ENCODE assay signal across 7 mouse cellular contexts in the genomic region with DNA sequence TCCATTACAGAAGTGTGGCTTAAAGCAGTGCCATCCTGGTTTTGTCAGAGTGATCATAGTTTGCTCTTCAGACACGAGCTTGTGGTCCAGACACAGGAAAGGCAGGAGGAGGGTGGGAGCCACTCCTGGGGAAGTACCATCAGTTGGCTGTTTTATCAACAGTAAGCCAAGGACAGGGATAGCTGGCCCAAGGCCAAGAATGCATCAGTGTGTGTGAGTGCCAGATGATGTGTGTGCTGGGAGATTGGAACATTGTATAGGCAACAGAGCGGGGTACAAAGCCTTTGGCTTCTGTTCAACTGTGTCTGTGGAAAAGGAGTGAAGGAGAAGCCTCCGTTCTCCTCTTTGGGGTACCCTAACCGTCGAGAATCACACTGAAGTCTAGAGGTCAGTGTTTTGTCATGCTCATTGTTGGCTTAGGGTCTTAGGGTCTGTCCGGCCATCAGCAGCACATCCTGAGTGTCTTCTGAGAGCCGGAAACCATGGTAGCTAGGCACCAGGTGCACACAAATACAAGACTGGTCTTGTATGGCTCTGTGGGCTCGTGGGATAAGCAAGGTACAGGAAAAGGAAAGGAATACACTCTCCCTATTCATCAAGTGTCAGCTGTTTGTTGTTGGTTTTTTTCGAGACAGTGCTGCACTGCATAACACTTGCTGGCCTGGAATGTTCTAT. TPM values are rescaled to one million over a fixed set of nuclear protein-coding genes. Genes with fewer than 3 reads are reported as not detected.
DNase-seq lines count a peak whose midpoint lies in the region; ATAC-seq and TF ChIP-seq lines count a peak whose summit lies in the region.

No protein-coding gene starts in this region.

- 0 out of 2 replicates have a peak overlapping the region, but pooled peaks have one; percentile 30 for H3K9ac ChIP-seq in heart, embryonic 13.5 days
- no peak overlapping the region for H3K9ac ChIP-seq in lung, embryonic 15.5 days
- no peak overlapping the region for H3K9ac ChIP-seq in lung, postnatal 0 days (replicated peaks; ENCODE audit: low read depth)

- H3K27me3 ChIP-seq in heart, embryonic 13.5 days (replicated peaks) = no peaks in the 10 kb centered on the region
- H3K27me3 ChIP-seq in lung, embryonic 15.5 days = no peaks in the 10 kb centered on the region
- no peaks in the 10 kb centered on the region for H3K27me3 ChIP-seq in lung, postnatal 0 days (replicated peaks; ENCODE audit: insufficient read depth, low read length)

- no peaks in the 10 kb centered on the region for H3K9me3 ChIP-seq in heart, embryonic 13.5 days
- H3K9me3 ChIP-seq in lung, embryonic 15.5 days = no peaks in the 10 kb centered on the region
- H3K9me3 ChIP-seq in lung, postnatal 0 days (ENCODE audit: low read length) = no peaks in the 10 kb centered on the region

- TF ChIP-seq CTCF in lung, postnatal 0 days (IDR thresholded peaks at IDR 0.05) = no peak

- WGBS in heart, embryonic 13.5 days = 22% methylated on average over 9 of the region's 9 CpGs
- 32% methylated on average over 9 of the region's 9 CpGs for WGBS in lung, embryonic 15.5 days
- 36% methylated on average over 9 of the region's 9 CpGs for WGBS in lung, postnatal 0 days

- TF ChIP-seq EP300 in lung, postnatal 0 days (IDR thresholded peaks at IDR 0.05) = 0 out of 2 replicates have a peak, but pooled peaks have one; percentile 42

- peak overlapping the region; percentile 47 for H3K4me2 ChIP-seq in heart, embryonic 13.5 days
- no peak overlapping the region for H3K4me2 ChIP-seq in lung, embryonic 15.5 days
- no peak overlapping the region for H3K4me2 ChIP-seq in lung, postnatal 0 days (replicated peaks; ENCODE audit: low read depth, low read length)

- H3K4me3 ChIP-seq in heart, embryonic 13.5 days = peak overlapping the region; percentile 3; the same call in 1 of the 2 replicates
- no peak overlapping the region for H3K4me3 ChIP-seq in lung, embryonic 15.5 days
- H3K4me3 ChIP-seq in lung, postnatal 0 days (ENCODE audit: low read depth, low read length) = no peak overlapping the region

- DNase-seq in heart, adult 8-10 months (ENCODE audit: low spot score) = no peak
- no peak for DNase-seq in lung, postnatal 25 days (ENCODE audit: low spot score)
- peak; percentile 79 for DNase-seq in adrenal gland, postnatal 10 days
- DNase-seq in lung, postnatal 0 days (ENCODE audit: low spot score) = peak; percentile 56
- DNase-seq in urinary bladder, postnatal 25 days (ENCODE audit: low spot score) = no peak

- peaks cover 9% of the 10 kb centered on the region for H3K36me3 ChIP-seq in heart, embryonic 13.5 days
- H3K36me3 ChIP-seq in lung, embryonic 15.5 days = no peaks in the 10 kb centered on the region
- H3K36me3 ChIP-seq in lung, postnatal 0 days (ENCODE audit: insufficient read depth, low read length) = no peaks in the 10 kb centered on the region

- no peak for ATAC-seq in heart, embryonic 13.5 days (ENCODE audit: extremely low read depth, insufficient number of reproducible peaks, low FRiP score, low TSS enrichment)
- ATAC-seq in lung, embryonic 15.5 days (ENCODE audit: borderline replicate concordance, extremely low read depth, low FRiP score, low TSS enrichment) = peak; percentile 47; the same call in 1 of the 2 replicates
- peak; percentile 64 for ATAC-seq in lung, postnatal 0 days

- H3K27ac ChIP-seq in heart, embryonic 13.5 days (replicated peaks) = peak overlapping the region; percentile 91
- no peak overlapping the region; the same call in 1 of the 2 replicates for H3K27ac ChIP-seq in lung, embryonic 15.5 days
- H3K27ac ChIP-seq in lung, postnatal 0 days (ENCODE audit: low read length) = no peak overlapping the region

- H3K4me1 ChIP-seq in heart, embryonic 13.5 days = peaks cover 77% of the 10 kb centered on the region
- H3K4me1 ChIP-seq in lung, embryonic 15.5 days = peaks cover 34% of the 10 kb centered on the region
- H3K4me1 ChIP-seq in lung, postnatal 0 days (ENCODE audit: insufficient read depth, low read depth, low read length) = peaks cover 15% of the 10 kb centered on the region; the same call in 1 of the 2 replicates

RNA-seq across cellular contexts. Expression of a gene that starts 37.9 kb away (rescaled TPM):
- 32.9 and 33.4 TPM in 2 replicates for polyA plus RNA-seq in heart, embryonic 13.5 days (2015; fragmentation: Nextera tagmentation; extraction: Ambion mirVana)
- total RNA-seq in heart, adult 8-10 months (2022) = 1 to 10 TPM; 7.9 to 9.1 (median 8.3) TPM
- polyA plus RNA-seq in lung, embryonic 15.5 days (2015; fragmentation: Nextera tagmentation; extraction: Ambion mirVana) = 56.0 and 58.9 TPM in 2 replicates
- 10 to 100 TPM; 31.9 to 36.4 TPM for total RNA-seq in adrenal gland, postnatal 10 days (2021)
- 10.3 and 11.1 TPM in 2 replicates for polyA plus RNA-seq in lung, postnatal 0 days (2015; fragmentation: Nextera tagmentation; extraction: Ambion mirVana)

Comparison
In these comparisons a context has a peak if more than half of its experiments do, and no peak if none do; other contexts are left out.
1. DNase-seq: peak in adrenal gland, postnatal 10 days (single experiment) and lung, postnatal 0 days (single experiment); none in heart, adult 8-10 months (single experiment), lung, postnatal 25 days (single experiment) and urinary bladder, postnatal 25 days (single experiment).